Mouse (Mus musculus) gastrocnemius, postnatal 4 days (tissue): ENCODE measurements around the gene Pbx3. TPM values are rescaled to one million over a fixed set of nuclear protein-coding genes. Genes with fewer than 3 reads are reported as not detected.

Source experiments
- DNase-seq, 2 experiments: peaks; one replicate each; pipeline ENCODE4 v3.0.0; 2021 to 2022; ENCODE audit warnings: low spot score in 2 of 2, mixed read lengths in 2 of 2
- total RNA-seq, 2 experiments: library from RNA; stranded (reverse); gene quantifications; 2 replicates each; pipeline ENCODE4 v1.2.3; 2021

Pbx3 gene
- total RNA-seq, 2 experiments from 2014 or later, result 11.5 to 12.3 TPM

DNA sequence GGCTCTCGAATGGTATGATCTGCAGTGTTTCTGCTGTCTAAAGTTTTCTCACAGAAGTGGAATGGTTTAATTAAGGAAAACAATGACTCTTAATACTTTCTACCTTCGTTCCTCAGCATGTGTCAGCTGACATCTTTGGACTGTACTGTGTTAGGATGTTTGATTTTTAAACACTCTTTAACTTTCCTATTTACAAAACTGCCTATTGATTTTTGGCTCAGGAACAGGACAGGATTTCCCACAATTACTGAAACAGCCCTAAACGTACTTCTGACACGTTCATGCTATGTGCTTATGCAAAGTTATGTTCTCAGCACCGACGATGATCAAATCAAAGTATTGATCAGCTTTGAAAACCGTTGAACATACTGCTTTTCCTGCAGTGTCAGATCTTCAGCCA lies 224.7 kb downstream of the Pbx3 start:
- DNase-seq, result no peak

DNA sequence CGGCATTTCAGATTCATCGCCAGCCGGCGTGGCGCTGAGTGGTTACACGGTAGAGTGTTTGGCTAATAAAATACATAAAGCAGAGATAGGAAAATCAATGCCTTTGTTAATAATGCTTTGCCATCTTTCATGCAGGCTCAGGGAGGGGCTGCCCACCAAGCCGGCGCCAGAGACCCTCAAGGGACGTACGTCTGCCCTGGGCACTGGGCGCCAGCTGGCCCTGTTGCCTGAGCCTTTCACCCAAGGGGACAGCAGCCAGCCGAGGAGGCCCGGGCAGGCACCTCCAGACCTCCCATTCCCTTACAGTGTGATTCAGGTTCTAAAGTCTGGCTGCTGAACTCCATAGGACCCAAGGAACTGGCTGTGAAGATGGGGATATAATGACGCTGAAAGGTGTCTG lies 225.5 kb downstream of the Pbx3 start:
- no peak for DNase-seq

DNA sequence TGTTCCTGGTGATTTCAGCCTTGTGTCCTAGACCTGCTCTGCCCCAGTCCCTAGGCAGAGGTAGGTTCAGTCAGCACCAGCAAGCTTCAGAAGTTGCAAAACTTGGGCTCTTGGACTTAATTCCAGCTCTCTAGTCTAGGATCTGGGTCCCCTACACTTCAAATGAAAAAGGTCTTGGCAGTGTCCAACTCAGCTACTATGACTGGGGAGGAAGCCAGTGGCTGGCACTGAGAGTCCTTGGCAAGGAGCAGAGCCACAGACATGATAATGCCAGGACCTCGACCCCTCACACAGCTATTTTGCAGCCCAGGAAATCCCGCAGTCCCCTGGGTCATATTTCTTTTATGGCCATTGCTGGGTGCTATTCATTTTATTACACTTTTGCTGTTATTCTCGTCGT lies 225.9 kb downstream of the Pbx3 start:
- no peak for DNase-seq

- DNase-seq, result no peak
Measured at GRCm38 (mm10) chr2:34146431-34146830, 226.5 kb downstream of the Pbx3 start.

GRCm38 (mm10) chr2:34139470-34140158 lies 233.3 kb downstream of the Pbx3 start:
- DNase-seq, result no peak

GRCm38 (mm10) chr2:34135316-34135715 lies 237.6 kb downstream of the Pbx3 start:
- DNase-seq, result no peak

DNA sequence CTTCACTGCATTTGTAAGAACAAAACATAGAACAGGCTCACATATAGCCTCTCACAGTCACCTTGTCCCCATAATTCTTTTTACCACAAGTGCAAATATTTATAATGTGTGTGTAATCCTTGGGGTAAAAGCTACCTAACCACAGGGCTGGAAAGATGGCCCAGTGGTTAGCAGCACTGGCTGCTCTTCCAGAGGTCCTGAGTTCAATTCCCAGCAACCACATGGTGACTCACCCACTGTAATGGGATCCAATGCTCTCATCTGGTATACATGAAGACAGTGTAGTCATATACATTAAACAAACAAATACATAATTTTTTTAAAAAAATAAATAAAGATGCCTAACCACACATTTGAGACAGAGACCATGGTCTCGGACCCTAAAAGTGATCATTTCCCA lies 240.2 kb downstream of the Pbx3 start:
- DNase-seq, result no peak

DNA sequence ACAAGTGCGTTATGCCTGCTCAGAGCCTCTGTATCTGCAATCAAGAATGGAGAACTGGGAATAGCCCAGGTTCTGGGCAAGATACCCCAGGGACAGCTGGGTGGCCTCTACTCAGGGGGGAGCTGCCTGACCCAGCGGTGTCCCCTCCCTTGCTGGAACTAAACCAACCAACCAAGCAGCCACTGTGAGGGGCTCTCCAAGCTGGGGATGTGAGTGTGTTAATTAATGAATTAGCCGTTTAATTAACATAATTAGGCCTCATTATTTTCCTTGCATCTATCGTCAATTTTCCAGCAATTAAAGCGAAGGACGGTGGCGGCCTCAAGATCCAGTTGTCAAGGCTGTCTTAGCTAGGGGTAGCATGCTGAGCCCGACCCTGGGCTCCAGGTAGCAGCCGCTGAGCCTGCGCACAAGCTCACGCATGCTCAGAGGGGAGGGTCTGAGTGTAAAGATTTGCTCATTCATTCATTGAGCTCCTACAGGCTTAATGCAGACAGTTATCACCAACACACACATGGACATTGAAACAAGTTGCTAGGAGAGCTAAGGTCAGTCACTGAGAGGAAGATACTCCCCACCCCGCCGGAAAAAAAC lies 243.2 kb downstream of the Pbx3 start:
- DNase-seq, result no peak

GRCm38 (mm10) chr2:34127871-34128270 lies 245.1 kb downstream of the Pbx3 start:
- no peak for DNase-seq

DNA sequence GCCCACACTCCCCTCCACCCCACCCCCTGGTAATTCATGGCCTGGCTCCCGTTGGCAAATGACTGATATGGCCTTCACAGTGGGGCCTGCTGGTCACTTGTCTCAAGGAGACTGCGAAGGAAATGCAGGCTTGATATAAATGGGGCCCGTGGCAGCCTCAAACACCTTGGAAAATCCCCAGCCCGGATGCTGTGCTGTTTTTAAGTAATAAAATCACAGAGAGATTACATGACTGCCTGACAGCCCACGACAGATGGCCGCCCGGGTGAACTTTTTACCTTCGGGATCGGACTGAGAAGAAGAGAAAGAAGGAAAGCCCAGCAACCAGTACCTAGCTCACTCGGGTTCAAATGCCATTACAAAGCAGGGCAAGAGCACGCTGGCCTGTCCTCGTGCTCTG lies 249.0 kb downstream of the Pbx3 start:
- no peak for DNase-seq

Other genes starting within 250 kb of the Pbx3 start
- gene Mapkap1, start 33.6 kb upstream of the Pbx3 start, total RNA-seq, result 10 to 100 TPM; 50.8 to 51.7 TPM